Mouse (Mus musculus): Measurements from ENCODE around the gene Ddx10. TPM values are rescaled to one million over a fixed set of nuclear protein-coding genes. Genes with fewer than 3 reads are reported as not detected.

Gene Ddx10
- polyA plus RNA-seq, 1 experiment from 2014 or later: 21.1 TPM

DNA sequence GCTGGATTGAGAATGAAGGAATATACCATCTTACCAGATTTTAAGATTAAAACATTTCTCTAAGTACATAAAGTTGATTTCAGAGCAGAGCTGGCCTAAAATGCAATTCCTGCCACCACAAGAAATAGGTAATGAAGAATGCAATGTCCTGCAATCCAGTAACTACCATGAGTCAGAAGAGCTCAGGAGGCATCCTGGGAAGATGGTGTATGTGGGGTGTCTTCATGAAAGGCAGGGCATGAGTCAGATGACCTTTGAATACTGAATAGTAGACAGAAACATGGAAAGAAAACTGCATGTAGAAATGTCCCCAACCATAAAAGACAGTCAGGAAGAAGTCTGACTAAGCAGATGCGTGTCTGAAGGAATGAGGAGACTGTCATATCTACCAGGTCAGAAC, 115.0 kb downstream of the Ddx10 start:
- H3K9me3 ChIP-seq: no peaks in the 10 kb centered on the region
- WGBS: 93% methylated on average over 1 of the region's 1 CpGs
- no peak overlapping the region for H3K4me3 ChIP-seq
- H3K4me1 ChIP-seq (replicated peaks): no peaks in the 10 kb centered on the region
- DNase-seq (ENCODE audit: low spot score): no peak
- no peaks in the 10 kb centered on the region for H3K36me3 ChIP-seq
- no peak overlapping the region for H3K27ac ChIP-seq
- H3K27me3 ChIP-seq (ENCODE audit: insufficient read depth, poor library complexity, severe bottlenecking): no peaks in the 10 kb centered on the region

DNA sequence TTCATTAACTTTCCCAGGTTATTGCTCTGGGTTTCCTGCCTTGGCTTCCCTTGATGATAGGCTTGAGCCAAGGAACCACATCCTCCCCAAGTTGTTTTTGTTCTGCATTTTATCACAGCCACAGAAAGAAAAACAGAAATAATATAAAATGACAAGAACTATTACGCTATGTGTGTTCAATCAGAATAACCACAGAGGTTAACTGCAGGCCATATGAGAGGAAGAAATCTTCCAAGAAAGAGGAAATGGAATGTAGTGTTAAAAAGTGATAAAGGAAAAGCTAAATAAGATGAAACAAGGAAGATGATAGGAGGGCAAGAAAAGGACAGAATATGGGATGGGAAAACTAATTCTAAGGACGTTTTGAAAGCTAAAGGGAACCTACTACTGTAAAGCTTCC, 117.4 kb downstream of the Ddx10 start:
- H3K27ac ChIP-seq: no peak overlapping the region
- WGBS: 89% methylated on average over 2 of the region's 2 CpGs

DNA sequence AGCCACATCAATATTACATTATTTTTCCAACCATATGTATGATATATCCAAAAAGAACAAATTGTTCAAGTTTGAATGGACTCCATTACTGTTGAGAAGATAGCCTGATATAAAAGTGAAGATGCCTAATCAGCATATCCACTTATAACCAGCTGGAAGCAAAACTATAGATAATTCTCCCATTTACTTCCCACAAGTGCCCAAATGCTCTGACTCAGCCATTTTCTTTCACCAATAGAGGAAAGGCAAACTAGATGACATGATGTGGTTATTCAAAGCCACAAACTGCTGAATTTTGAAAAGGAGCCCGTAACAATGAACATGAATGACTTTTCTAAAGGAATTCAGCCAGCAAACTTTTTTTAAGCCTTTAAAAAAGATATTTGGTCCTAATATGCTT, 146.8 kb downstream of the Ddx10 start:
- Histone ChIP-seq H3K9me3 (no peaks in the 10 kb centered on the region), H3K27ac (no peak overlapping the region), H3K27me3 (ENCODE audit: insufficient read depth, poor library complexity, severe bottlenecking) (no peaks in the 10 kb centered on the region), H3K4me3 (no peak overlapping the region), H3K4me1 (replicated peaks) (no peaks in the 10 kb centered on the region), H3K36me3 (no peaks in the 10 kb centered on the region)
- no peak for DNase-seq (ENCODE audit: low spot score)
- WGBS: 85% methylated on average over 1 of the region's 1 CpGs

More for the DNA sequence above, 117.4 kb downstream of the Ddx10 start:
- peaks cover 5% of the 10 kb centered on the region for H3K36me3 ChIP-seq
- H3K4me1 ChIP-seq (replicated peaks): no peaks in the 10 kb centered on the region
- DNase-seq (ENCODE audit: low spot score): no peak
- H3K27me3 ChIP-seq (ENCODE audit: insufficient read depth, poor library complexity, severe bottlenecking): no peaks in the 10 kb centered on the region
- H3K4me3 ChIP-seq: no peak overlapping the region
- no peaks in the 10 kb centered on the region for H3K9me3 ChIP-seq

DNA sequence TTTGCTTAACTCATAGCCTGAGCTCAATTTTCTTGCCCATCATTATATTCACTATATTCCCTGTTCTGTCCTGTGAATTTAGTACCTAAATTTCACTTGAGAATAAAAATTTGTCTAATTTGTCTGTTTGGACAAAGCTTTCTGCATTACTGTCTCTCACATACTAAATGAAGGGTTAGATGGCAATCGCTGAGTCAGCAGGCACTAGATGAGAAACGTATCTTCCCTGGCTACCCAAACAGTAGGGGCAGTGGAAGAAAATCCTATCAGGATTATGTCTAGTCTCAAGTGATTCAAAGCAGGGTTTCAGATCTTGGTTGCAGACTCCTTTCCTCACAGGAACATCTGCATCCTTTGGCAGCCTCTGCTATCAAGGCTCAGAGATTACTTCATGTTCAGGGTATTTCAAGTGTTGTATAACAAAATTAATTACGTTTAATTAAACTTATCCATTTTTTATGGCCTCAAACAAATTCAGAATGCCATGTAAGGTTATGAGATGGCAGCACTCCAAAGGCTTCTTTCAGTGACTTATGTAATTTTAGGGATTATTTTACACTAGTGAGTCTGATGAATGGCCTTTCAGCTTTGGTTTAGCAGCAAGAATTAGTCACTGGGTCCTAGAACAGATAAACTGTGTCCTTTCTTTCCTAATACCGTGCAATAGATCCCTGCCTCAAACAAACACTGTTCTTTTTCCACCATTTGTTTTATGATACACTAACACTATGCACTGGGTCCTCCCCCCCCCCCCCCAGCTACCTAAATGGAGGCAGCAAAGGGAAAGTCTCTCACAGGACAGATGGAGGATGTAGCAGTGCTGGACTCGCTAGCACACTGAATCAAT, 152.3 kb downstream of the Ddx10 start:
- H3K27ac ChIP-seq: no peak overlapping the region
- H3K9me3 ChIP-seq: no peaks in the 10 kb centered on the region
- no peaks in the 10 kb centered on the region for H3K27me3 ChIP-seq (ENCODE audit: insufficient read depth, poor library complexity, severe bottlenecking)
- H3K4me3 ChIP-seq: no peak overlapping the region
- no peaks in the 10 kb centered on the region for H3K4me1 ChIP-seq (replicated peaks)
- no peaks in the 10 kb centered on the region for H3K36me3 ChIP-seq
- no peak for DNase-seq (ENCODE audit: low spot score)
- WGBS: 89% methylated on average over 5 of the region's 5 CpGs

DNA sequence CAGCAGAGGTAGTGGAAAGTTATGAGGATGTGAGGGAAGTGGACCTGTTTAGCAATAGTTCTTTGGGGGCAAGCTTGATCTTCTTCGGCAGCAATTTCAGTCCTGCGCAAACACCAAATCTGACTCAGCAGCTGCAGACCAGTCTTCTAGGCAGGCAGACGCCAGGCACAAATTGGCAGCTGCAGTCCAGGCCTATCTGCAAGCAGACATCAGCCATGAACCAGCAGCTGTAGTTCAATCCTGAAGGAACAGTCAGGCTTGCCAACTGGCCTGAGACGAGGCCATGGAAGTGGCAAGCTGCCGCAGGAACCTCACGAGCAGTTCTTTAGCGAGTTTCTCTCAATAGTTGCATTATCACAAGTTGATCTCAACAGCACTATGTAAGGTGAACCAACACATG, 153.3 kb downstream of the Ddx10 start:
- WGBS: 94% methylated on average over 7 of the region's 7 CpGs
- no peak overlapping the region for H3K4me3 ChIP-seq
- no peaks in the 10 kb centered on the region for H3K4me1 ChIP-seq (replicated peaks)
- H3K9me3 ChIP-seq: no peaks in the 10 kb centered on the region
- no peaks in the 10 kb centered on the region for H3K27me3 ChIP-seq (ENCODE audit: insufficient read depth, poor library complexity, severe bottlenecking)
- no peak overlapping the region for H3K27ac ChIP-seq
- no peaks in the 10 kb centered on the region for H3K36me3 ChIP-seq
- DNase-seq (ENCODE audit: low spot score): no peak

DNA sequence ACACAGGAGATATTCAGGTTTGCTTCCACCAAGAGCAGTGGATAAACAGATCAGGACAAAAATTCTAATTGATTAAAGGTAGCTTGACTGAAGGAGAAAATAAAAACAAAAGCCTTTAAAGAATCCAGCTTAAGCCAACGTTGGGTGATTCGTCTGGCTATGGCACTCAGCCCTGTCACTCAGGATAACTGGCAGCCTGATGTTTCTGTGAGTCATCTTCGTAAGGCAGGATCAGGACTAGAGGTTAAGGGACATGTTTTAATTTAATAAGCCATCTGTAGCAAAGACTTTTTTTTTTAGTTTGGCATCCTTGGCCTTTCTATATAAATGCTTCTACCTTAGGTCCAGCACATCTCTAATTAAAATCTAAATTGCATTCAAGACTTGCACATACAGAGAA, 170.2 kb downstream of the Ddx10 start:
- no peak for DNase-seq (ENCODE audit: low spot score)
- no peak overlapping the region for H3K4me3 ChIP-seq
- H3K27me3 ChIP-seq (ENCODE audit: insufficient read depth, poor library complexity, severe bottlenecking): no peaks in the 10 kb centered on the region
- WGBS: 77% methylated on average over 3 of the region's 3 CpGs
- no peaks in the 10 kb centered on the region for H3K9me3 ChIP-seq
- H3K27ac ChIP-seq: no peak overlapping the region
- H3K36me3 ChIP-seq: no peaks in the 10 kb centered on the region
- no peaks in the 10 kb centered on the region for H3K4me1 ChIP-seq (replicated peaks)

DNA sequence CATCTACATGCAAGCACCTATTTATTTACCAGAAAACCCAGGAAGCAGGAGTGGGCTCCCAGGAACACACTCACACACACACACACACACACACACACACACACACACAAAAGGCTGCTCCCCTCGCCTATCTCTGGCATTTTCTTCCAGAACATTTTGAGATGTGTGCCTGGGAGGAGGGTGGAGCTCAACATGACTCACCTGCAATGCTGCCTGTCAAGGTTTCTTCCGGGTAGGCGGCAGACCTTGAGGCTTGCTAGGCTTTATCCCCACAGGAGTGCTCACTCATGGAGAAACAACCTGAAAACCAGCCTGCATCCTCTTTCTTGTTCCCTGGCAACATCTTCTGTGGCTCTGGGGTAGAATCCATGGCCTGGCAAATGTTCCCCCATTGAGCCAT, 171.9 kb downstream of the Ddx10 start:
- DNase-seq (ENCODE audit: low spot score): no peak
- Histone ChIP-seq H3K27ac (no peak overlapping the region), H3K9me3 (no peaks in the 10 kb centered on the region), H3K4me1 (replicated peaks) (peaks cover 5% of the 10 kb centered on the region; the same call in 1 of the 2 replicates), H3K27me3 (ENCODE audit: insufficient read depth, poor library complexity, severe bottlenecking) (no peaks in the 10 kb centered on the region), H3K4me3 (no peak overlapping the region), H3K36me3 (no peaks in the 10 kb centered on the region)
- 87% methylated on average over 3 of the region's 3 CpGs for WGBS

DNA sequence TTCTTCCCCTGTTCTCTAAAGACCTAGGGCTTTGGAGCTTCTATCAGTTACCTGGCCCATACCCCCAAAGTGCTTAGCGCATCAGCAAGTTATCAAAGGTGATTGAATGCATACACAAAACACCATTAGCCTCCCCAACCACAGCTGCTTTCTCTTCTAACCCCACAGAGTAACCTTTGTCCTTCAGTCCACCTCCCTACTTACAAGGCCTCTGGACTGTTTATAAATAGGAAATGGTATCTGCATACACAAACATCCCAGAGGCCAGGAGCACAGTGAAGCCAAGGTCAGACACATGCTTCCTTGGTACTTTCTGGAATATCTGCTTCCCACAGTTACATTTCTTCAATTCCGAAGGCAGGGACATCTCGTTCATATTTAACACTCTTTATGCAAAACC, 173.4 kb downstream of the Ddx10 start:
- Histone ChIP-seq H3K36me3 (no peaks in the 10 kb centered on the region), H3K4me1 (replicated peaks) (peaks cover 7% of the 10 kb centered on the region; the same call in 1 of the 2 replicates), H3K9me3 (no peaks in the 10 kb centered on the region), H3K27ac (no peak overlapping the region), H3K27me3 (ENCODE audit: insufficient read depth, poor library complexity, severe bottlenecking) (no peaks in the 10 kb centered on the region), H3K4me3 (no peak overlapping the region)
- DNase-seq (ENCODE audit: low spot score): no peak
- 88% methylated on average over 3 of the region's 3 CpGs for WGBS

DNA sequence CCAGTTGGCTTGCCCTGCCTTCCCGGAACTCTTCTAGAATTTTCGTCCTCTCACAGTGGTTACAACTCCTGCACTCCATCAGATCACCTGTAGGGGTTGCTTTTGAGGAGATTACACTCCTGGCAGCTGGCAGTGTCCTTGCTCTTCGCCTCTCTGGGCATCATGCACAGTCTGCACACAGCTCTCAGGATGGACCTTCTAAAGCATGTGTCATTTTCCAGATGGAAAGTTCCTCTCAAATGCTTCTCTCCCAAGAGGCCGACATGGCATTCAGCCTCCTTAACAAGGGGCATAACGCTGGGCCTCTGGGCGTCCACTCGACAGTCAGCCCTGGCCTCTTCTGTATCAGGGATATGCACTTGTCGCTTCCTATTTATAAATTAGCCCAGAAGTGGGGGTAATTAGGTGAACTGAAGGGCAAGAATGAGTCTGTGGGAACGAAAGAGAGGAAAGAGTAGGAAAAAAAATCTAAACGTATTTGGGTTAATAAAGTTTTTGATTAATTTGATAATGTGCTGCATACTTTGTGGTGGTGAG, 174.2 kb downstream of the Ddx10 start:
- Histone ChIP-seq H3K36me3 (no peaks in the 10 kb centered on the region), H3K9me3 (no peaks in the 10 kb centered on the region), H3K4me1 (replicated peaks) (peaks cover 7% of the 10 kb centered on the region; the same call in 1 of the 2 replicates), H3K27me3 (ENCODE audit: insufficient read depth, poor library complexity, severe bottlenecking) (no peaks in the 10 kb centered on the region), H3K4me3 (no peak overlapping the region), H3K27ac (no peak overlapping the region)
- WGBS: 89% methylated on average over 10 of the region's 10 CpGs
- no peak for DNase-seq (ENCODE audit: low spot score)

DNA sequence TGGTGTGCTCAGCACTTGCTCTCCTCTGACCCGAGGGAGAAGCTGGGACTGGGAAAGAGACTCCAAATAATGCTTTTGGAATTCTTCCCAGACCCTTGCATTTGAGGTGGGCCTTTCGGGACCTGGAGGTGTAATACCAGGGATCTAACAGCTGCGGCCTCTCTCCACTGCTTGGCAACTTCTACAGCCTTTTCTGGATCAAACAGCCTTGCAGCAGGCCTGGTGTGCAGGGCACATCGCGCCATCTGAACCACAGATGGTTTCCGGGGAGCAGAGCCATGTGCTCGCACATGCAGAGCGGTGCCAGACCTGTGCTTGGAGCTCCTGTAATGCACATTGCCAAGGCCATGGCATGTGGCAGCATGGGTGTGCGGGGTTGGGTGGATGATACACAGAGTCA, 175.8 kb downstream of the Ddx10 start:
- Histone ChIP-seq H3K27me3 (ENCODE audit: insufficient read depth, poor library complexity, severe bottlenecking) (no peaks in the 10 kb centered on the region), H3K4me3 (no peak overlapping the region), H3K36me3 (no peaks in the 10 kb centered on the region), H3K9me3 (no peaks in the 10 kb centered on the region), H3K4me1 (replicated peaks) (peaks cover 7% of the 10 kb centered on the region; the same call in 1 of the 2 replicates), H3K27ac (no peak overlapping the region)
- no peak for DNase-seq (ENCODE audit: low spot score)
- WGBS: 89% methylated on average over 9 of the region's 9 CpGs

DNA sequence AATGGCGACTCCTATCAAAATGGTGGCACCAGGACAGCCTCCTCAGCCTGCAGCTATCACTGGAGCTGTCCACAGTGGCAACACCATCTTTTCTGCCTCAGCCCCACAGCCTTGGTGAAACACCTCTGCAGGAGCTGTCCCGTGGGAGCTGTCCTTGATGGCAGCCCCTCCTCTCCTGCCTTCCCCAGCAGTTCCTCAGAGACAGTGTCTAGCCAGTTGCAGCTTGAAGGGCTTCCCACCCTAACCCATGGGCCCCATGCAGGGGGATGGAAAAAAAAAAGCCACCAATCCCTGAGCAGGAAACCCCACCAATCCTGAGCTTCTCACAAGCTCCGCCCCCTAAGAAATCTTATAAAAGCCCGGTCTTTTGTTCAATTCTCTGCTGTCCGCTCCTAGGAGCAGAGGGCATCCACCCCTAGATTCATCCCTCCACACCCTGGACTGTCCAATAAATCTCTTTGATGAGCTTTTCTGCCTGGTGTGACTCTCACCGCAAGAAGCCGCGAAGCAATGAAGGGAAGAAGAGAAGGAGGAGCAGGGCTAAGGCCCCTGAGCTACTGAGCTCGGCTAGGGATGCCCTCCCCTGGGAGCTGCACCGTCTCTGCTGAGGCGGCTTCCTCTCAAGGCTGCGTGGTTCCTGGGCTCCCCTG, 176.9 kb downstream of the Ddx10 start:
- Histone ChIP-seq H3K36me3 (no peaks in the 10 kb centered on the region), H3K27me3 (ENCODE audit: insufficient read depth, poor library complexity, severe bottlenecking) (no peaks in the 10 kb centered on the region), H3K4me3 (no peak overlapping the region), H3K27ac (no peak overlapping the region), H3K9me3 (no peaks in the 10 kb centered on the region), H3K4me1 (replicated peaks) (peaks cover 10% of the 10 kb centered on the region; the same call in 1 of the 2 replicates)
- 77% methylated on average over 12 of the region's 12 CpGs for WGBS
- peak; percentile 4 for DNase-seq (ENCODE audit: low spot score)

DNA sequence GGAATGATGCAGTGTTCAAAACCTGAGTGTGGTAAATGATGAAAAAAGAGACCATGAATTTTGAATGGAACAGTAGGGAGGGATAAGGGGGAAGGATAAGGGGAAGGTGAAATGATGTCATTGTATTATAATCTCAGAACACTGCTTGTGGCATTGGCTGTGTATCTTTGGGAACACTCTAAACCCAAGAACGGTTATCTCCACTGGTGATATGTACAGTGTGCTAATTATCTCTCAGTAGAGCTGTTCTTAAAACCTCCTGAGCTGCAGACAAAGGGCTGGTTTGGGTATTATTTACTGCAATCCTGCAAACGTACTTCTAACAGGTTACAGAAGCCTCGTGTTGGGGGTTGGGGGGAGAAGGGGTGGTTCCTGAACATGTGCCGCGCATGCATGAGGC, 179.7 kb downstream of the Ddx10 start:
- Histone ChIP-seq H3K27ac (no peak overlapping the region), H3K36me3 (no peaks in the 10 kb centered on the region), H3K27me3 (ENCODE audit: insufficient read depth, poor library complexity, severe bottlenecking) (no peaks in the 10 kb centered on the region), H3K9me3 (no peaks in the 10 kb centered on the region), H3K4me1 (replicated peaks) (peaks cover 10% of the 10 kb centered on the region; the same call in 1 of the 2 replicates), H3K4me3 (no peak overlapping the region)
- DNase-seq (ENCODE audit: low spot score): no peak
- WGBS: 89% methylated on average over 5 of the region's 5 CpGs

DNA sequence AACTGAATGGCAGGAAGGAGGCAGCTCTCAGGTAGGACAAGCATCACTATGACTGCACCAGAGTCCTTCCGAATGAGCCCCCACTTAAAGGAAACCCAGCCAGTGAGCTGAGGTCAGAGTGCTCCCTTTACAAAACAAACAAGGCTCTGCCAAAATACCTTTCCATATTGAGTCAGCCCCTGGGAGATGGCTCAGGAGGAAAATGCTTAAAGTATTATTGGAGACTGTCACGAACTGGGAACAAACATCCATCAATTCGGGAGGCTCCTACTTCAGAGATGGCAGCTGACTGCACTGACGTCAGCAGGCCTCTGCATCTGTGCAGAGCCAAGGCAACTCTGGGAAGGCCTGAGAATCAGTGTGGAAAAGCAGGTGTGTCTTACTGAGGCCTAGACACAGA, 181.4 kb downstream of the Ddx10 start:
- DNase-seq (ENCODE audit: low spot score): no peak
- no peaks in the 10 kb centered on the region for H3K9me3 ChIP-seq
- peaks cover 10% of the 10 kb centered on the region; the same call in 1 of the 2 replicates for H3K4me1 ChIP-seq (replicated peaks)
- H3K27me3 ChIP-seq (ENCODE audit: insufficient read depth, poor library complexity, severe bottlenecking): no peaks in the 10 kb centered on the region
- 61% methylated on average over 4 of the region's 4 CpGs for WGBS
- no peak overlapping the region for H3K4me3 ChIP-seq
- H3K36me3 ChIP-seq: no peaks in the 10 kb centered on the region
- H3K27ac ChIP-seq: no peak overlapping the region
